Mouse (Mus musculus): ENCODE measurements around the gene Avpr2. TPM values are rescaled to one million over a fixed set of nuclear protein-coding genes. Genes with fewer than 3 reads are reported as not detected.

Avpr2 gene
- polyA plus RNA-seq, 1 experiment, result 0.02 TPM

GRCm38 (mm10) chrX:73880194-73881035, 11.5 kb upstream of the Avpr2 start:
- no peaks in the 10 kb centered on the region for H3K79me2 ChIP-seq (ENCODE audit: control insufficient read depth, insufficient read depth)
- peak overlapping the region; percentile 56 for H3ac ChIP-seq (ENCODE audit: control insufficient read depth, insufficient read length, low read depth)
- TF ChIP-seq CTCF (IDR thresholded peaks at IDR 0.05; ENCODE audit: control insufficient read depth, insufficient read depth, insufficient read length), result no peak
- TF ChIP-seq CEBPB (IDR thresholded peaks at IDR 0.05; ENCODE audit: low read depth), result no peak
- TF ChIP-seq MAX (IDR thresholded peaks at IDR 0.05), result no peak
- no peak for TF ChIP-seq USF1 (IDR thresholded peaks at IDR 0.05; ENCODE audit: low read depth)
- TF ChIP-seq FOSL1 (IDR thresholded peaks at IDR 0.05; ENCODE audit: insufficient read depth, low read length, poor library complexity, severe bottlenecking), result no peak
- TF ChIP-seq MYOG (IDR thresholded peaks at IDR 0.05; ENCODE audit: control insufficient read depth, extremely low read depth, insufficient read length), result no peak
- TF ChIP-seq MYOD1 (IDR thresholded peaks at IDR 0.05; ENCODE audit: control insufficient read depth, insufficient read length, low read depth), result no peak
- H3K36me3 ChIP-seq (ENCODE audit: control insufficient read depth, insufficient read depth), result no peaks in the 10 kb centered on the region
- peak overlapping the region; percentile 11 for H3K4me3 ChIP-seq (ENCODE audit: insufficient read depth, poor library complexity, severe bottlenecking)
- H3K79me3 ChIP-seq (ENCODE audit: low read depth), result no peaks in the 10 kb centered on the region
- H3K27me3 ChIP-seq (ENCODE audit: control insufficient read depth, insufficient read depth, insufficient read length), result no peaks in the 10 kb centered on the region

- no peak overlapping the region for H3K4me3 ChIP-seq (ENCODE audit: insufficient read depth, poor library complexity, severe bottlenecking)
- no peaks in the 10 kb centered on the region for H3K79me3 ChIP-seq (ENCODE audit: low read depth)
- H3K36me3 ChIP-seq (ENCODE audit: control insufficient read depth, insufficient read depth), result no peaks in the 10 kb centered on the region
- TF ChIP-seq MYOG (IDR thresholded peaks at IDR 0.05; ENCODE audit: control insufficient read depth, extremely low read depth, insufficient read length) (no peak), MYOD1 (IDR thresholded peaks at IDR 0.05; ENCODE audit: control insufficient read depth, insufficient read length, low read depth) (no peak), CEBPB (IDR thresholded peaks at IDR 0.05; ENCODE audit: low read depth) (no peak), FOSL1 (IDR thresholded peaks at IDR 0.05; ENCODE audit: insufficient read depth, low read length, poor library complexity, severe bottlenecking) (no peak), CTCF (IDR thresholded peaks at IDR 0.05; ENCODE audit: control insufficient read depth, insufficient read depth, insufficient read length) (no peak), MAX (IDR thresholded peaks at IDR 0.05) (no peak), USF1 (IDR thresholded peaks at IDR 0.05; ENCODE audit: low read depth) (no peak)
- H3K27me3 ChIP-seq (ENCODE audit: control insufficient read depth, insufficient read depth, insufficient read length), result no peaks in the 10 kb centered on the region
- H3K79me2 ChIP-seq (ENCODE audit: control insufficient read depth, insufficient read depth), result no peaks in the 10 kb centered on the region
- H3ac ChIP-seq (ENCODE audit: control insufficient read depth, insufficient read length, low read depth), result peak overlapping the region; percentile 35
Measured at GRCm38 (mm10) chrX:73881036-73881427, 10.9 kb upstream of the Avpr2 start.

- Histone ChIP-seq H3ac (ENCODE audit: control insufficient read depth, insufficient read length, low read depth) (no peak overlapping the region), H3K27me3 (ENCODE audit: control insufficient read depth, insufficient read depth, insufficient read length) (no peaks in the 10 kb centered on the region), H3K36me3 (ENCODE audit: control insufficient read depth, insufficient read depth) (no peaks in the 10 kb centered on the region), H3K4me3 (ENCODE audit: insufficient read depth, poor library complexity, severe bottlenecking) (no peak overlapping the region), H3K79me2 (ENCODE audit: control insufficient read depth, insufficient read depth) (no peaks in the 10 kb centered on the region), H3K79me3 (ENCODE audit: low read depth) (no peaks in the 10 kb centered on the region)
- TF ChIP-seq USF1 (IDR thresholded peaks at IDR 0.05; ENCODE audit: low read depth) (no peak), CEBPB (IDR thresholded peaks at IDR 0.05; ENCODE audit: low read depth) (no peak), MYOG (IDR thresholded peaks at IDR 0.05; ENCODE audit: control insufficient read depth, extremely low read depth, insufficient read length) (no peak), FOSL1 (IDR thresholded peaks at IDR 0.05; ENCODE audit: insufficient read depth, low read length, poor library complexity, severe bottlenecking) (no peak), CTCF (IDR thresholded peaks at IDR 0.05; ENCODE audit: control insufficient read depth, insufficient read depth, insufficient read length) (no peak)
Measured at GRCm38 (mm10) chrX:73881463-73881862, 10.4 kb upstream of the Avpr2 start.

- no peak for TF ChIP-seq CEBPB (IDR thresholded peaks at IDR 0.05; ENCODE audit: low read depth)
- TF ChIP-seq MYOG (IDR thresholded peaks at IDR 0.05; ENCODE audit: control insufficient read depth, extremely low read depth, insufficient read length), result no peak
- no peak for TF ChIP-seq MYOD1 (IDR thresholded peaks at IDR 0.05; ENCODE audit: control insufficient read depth, insufficient read length, low read depth)
- no peak for TF ChIP-seq CTCF (IDR thresholded peaks at IDR 0.05; ENCODE audit: control insufficient read depth, insufficient read depth, insufficient read length)
- no peak for TF ChIP-seq MAX (IDR thresholded peaks at IDR 0.05)
- TF ChIP-seq FOSL1 (IDR thresholded peaks at IDR 0.05; ENCODE audit: insufficient read depth, low read length, poor library complexity, severe bottlenecking), result no peak
- TF ChIP-seq USF1 (IDR thresholded peaks at IDR 0.05; ENCODE audit: low read depth), result no peak
- H3K36me3 ChIP-seq (ENCODE audit: control insufficient read depth, insufficient read depth), result no peaks in the 10 kb centered on the region
- no peaks in the 10 kb centered on the region for H3K79me3 ChIP-seq (ENCODE audit: low read depth)
- H3K79me2 ChIP-seq (ENCODE audit: control insufficient read depth, insufficient read depth), result no peaks in the 10 kb centered on the region
- H3K27me3 ChIP-seq (ENCODE audit: control insufficient read depth, insufficient read depth, insufficient read length), result peaks cover 20% of the 10 kb centered on the region
- no peak overlapping the region for H3ac ChIP-seq (ENCODE audit: control insufficient read depth, insufficient read length, low read depth)
- H3K4me3 ChIP-seq (ENCODE audit: insufficient read depth, poor library complexity, severe bottlenecking), result no peak overlapping the region
Measured at GRCm38 (mm10) chrX:73892833-73893232, 931 bp downstream of the Avpr2 start.

- peaks cover 20% of the 10 kb centered on the region for H3K27me3 ChIP-seq (ENCODE audit: control insufficient read depth, insufficient read depth, insufficient read length)
- no peak within 1 kb of the TSS for H3K4me3 ChIP-seq (ENCODE audit: insufficient read depth, poor library complexity, severe bottlenecking)
- no peak for TF ChIP-seq CTCF (IDR thresholded peaks at IDR 0.05; ENCODE audit: control insufficient read depth, insufficient read depth, insufficient read length)
- no peak for TF ChIP-seq CEBPB (IDR thresholded peaks at IDR 0.05; ENCODE audit: low read depth)
- no peak for TF ChIP-seq MYOD1 (IDR thresholded peaks at IDR 0.05; ENCODE audit: control insufficient read depth, insufficient read length, low read depth)
- no peak for TF ChIP-seq MAX (IDR thresholded peaks at IDR 0.05)
- TF ChIP-seq FOSL1 (IDR thresholded peaks at IDR 0.05; ENCODE audit: insufficient read depth, low read length, poor library complexity, severe bottlenecking), result no peak
- TF ChIP-seq USF1 (IDR thresholded peaks at IDR 0.05; ENCODE audit: low read depth), result no peak
- no peak for TF ChIP-seq MYOG (IDR thresholded peaks at IDR 0.05; ENCODE audit: control insufficient read depth, extremely low read depth, insufficient read length)
- H3K79me3 ChIP-seq (ENCODE audit: low read depth), result no peaks in the 10 kb centered on the region
- no peaks in the 10 kb centered on the region for H3K79me2 ChIP-seq (ENCODE audit: control insufficient read depth, insufficient read depth)
- H3K36me3 ChIP-seq (ENCODE audit: control insufficient read depth, insufficient read depth), result no peaks in the 10 kb centered on the region
- no peak within 1 kb of the TSS for H3ac ChIP-seq (ENCODE audit: control insufficient read depth, insufficient read length, low read depth)
Measured at GRCm38 (mm10) chrX:73895719-73896118, 3.8 kb downstream of the Avpr2 start, which contains the start of gene L1cam. TSS of gene L1cam (minus strand) at chrX:73896105.

Data from C2C12 (cell line).